Mouse (Mus musculus) ES-E14 (cell line): ENCODE results near the gene Gid8.

Experiments used
- HCFC1 ChIP-seq: IDR thresholded peaks from 2 replicates; pipeline ENCODE4 v1.6.1; 2012; ENCODE audit warnings: low read length, inconsistent platforms, borderline replicate concordance; ENCODE audit not compliant: insufficient read depth
- MAFK ChIP-seq: IDR thresholded peaks from 2 replicates; pipeline ENCODE4 v1.6.1; 2014; ENCODE audit warnings: mild to moderate bottlenecking, low read depth, low read length, inconsistent platforms; ENCODE audit not compliant: insufficient read depth

DNA sequence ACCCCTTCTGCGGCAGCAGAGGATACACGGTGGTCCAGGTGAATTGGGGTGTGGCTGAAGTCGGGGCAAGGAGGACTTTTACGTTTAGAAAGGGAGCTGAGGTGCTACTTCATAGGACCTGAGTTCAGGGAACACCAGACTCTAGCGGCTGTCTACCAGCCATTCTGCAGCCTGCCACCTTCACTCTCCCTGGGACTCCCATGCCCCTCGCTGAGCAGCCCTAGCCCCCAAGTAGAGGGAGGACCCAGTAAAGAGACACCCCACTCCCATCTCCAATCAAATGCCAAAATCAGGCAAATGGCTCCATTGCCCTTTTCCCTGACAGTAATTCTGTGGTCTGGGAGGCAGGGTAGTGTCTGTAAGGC is 15.5 kb downstream of the Gid8 start:
- no peak for TF ChIP-seq MAFK
- TF ChIP-seq HCFC1: no peak
